Mouse (Mus musculus) heart, embryonic 13.5 days (tissue): Measurements from ENCODE around the gene Ryr2. TPM values are rescaled to one million over a fixed set of nuclear protein-coding genes. Genes with fewer than 3 reads are reported as not detected.

Experiments
- ATAC-seq: fragments of 200-750 bp; cut with Nextera tagmentation; 2 replicates; pipeline ENCODE4 v1.8.0; 2017; ENCODE audit warnings: moderate TSS enrichment; ENCODE audit not compliant: insufficient number of reproducible peaks, low FRiP score, low TSS enrichment; ENCODE audit errors: extremely low read depth
- H3K27ac ChIP-seq: fragments of 300-500 bp; sonication (generic); replicated peaks from 2 replicates; pipeline ENCODE4 v1.5.1; 2015; ENCODE audit warnings: moderate library complexity, mild to moderate bottlenecking, inconsistent platforms
- H3K27me3 ChIP-seq: fragments of 300-500 bp; sonication (generic); replicated peaks from 2 replicates; pipeline ENCODE4 v1.6.1; 2015; ENCODE audit warnings: mild to moderate bottlenecking, inconsistent platforms
- H3K36me3 ChIP-seq: fragments of 300-500 bp; sonication (generic); 2 replicates; pipeline ENCODE4 v1.6.1; 2015; ENCODE audit warnings: mild to moderate bottlenecking, inconsistent platforms
- H3K4me1 ChIP-seq: fragments of 300-500 bp; sonication (generic); 2 replicates; pipeline ENCODE4 v1.6.1; 2015; ENCODE audit warnings: inconsistent platforms
- H3K4me2 ChIP-seq: fragments of 300-500 bp; sonication (generic); 2 replicates; pipeline ENCODE4 v1.6.1; 2015; ENCODE audit warnings: inconsistent platforms, mild to moderate bottlenecking, moderate library complexity
- H3K4me3 ChIP-seq: fragments of 300-500 bp; sonication (generic); 2 replicates; pipeline ENCODE4 v1.5.1; 2015; ENCODE audit warnings: moderate library complexity, mild to moderate bottlenecking, inconsistent platforms
- H3K9ac ChIP-seq: fragments of 300-500 bp; sonication (generic); 2 replicates; pipeline ENCODE4 v1.6.1; 2015; ENCODE audit warnings: inconsistent platforms, mild to moderate bottlenecking, moderate library complexity
- H3K9me3 ChIP-seq: fragments of 300-500 bp; sonication (generic); 2 replicates; pipeline ENCODE4 v1.6.1; 2016; ENCODE audit warnings: inconsistent platforms
- WGBS: fragments of 180-500 bp; shearing (Covaris S2); methylation state at CpG from one replicate; pipeline ENCODE4 v1.1.7; 2015; ENCODE audit warnings: mixed read lengths; 5-methylcytosine and 5-hydroxymethylcytosine counted together
- polyA plus RNA-seq: library from polyadenylated mRNA; unstranded; fragments of >200 nt; fragmentation: Nextera tagmentation; extraction: Ambion mirVana; gene quantifications from 2 replicates; pipeline ENCODE4 v1.2.1, GENCODE M21; 2015

The Ryr2 gene
- polyA plus RNA-seq, 1 experiment from 2014 or later = 20.9 TPM

DNA sequence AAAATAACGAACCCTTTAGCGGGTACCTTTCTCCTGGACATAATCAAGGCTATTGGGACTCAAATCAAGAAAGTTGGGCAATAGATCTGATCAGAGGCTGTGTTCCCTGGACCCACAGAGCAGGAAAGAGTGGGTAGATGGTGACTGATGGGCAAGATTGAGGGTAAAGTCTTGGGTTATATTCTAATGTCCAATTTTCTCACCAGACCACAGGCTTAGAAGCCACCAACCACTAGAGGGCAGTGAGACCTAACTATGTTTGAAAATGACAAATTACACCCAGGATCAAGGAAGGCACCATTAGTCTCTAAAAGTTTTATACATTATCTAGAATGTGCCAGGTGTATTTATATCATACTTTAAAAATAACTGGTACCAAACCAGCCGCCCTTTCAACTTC lies 343.6 kb downstream of the Ryr2 start:
- Histone ChIP-seq H3K9ac (no peak overlapping the region), H3K36me3 (peaks cover 31% of the 10 kb centered on the region), H3K9me3 (no peaks in the 10 kb centered on the region), H3K27me3 (no peaks in the 10 kb centered on the region), H3K4me1 (peaks cover 13% of the 10 kb centered on the region; the same call in 1 of the 2 replicates), H3K4me2 (no peak overlapping the region), H3K27ac (no peak overlapping the region), H3K4me3 (no peak overlapping the region)
- WGBS = 76% methylated on average over 3 of the region's 3 CpGs
- ATAC-seq = no peak

DNA sequence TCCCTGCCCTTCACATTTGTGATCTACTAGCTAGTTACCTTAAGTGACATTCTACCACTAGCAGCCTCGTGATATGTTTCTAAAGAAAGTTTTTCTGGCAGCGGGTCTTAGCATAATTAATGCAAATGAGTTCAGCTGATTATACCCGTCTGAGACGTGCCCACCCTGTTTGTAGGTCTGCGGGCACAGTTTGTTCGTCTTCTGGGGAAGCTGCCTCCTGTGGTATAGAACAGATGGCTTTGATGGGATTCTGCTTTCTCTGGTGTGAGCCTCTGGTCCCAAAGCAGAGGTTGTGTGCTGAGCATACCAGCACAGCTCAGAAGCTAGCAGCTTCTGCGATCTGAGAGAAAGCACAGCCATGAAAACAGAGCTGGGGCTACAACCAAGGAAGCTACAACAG lies 348.9 kb downstream of the Ryr2 start:
- Histone ChIP-seq H3K9ac (no peak overlapping the region), H3K27me3 (no peaks in the 10 kb centered on the region), H3K4me2 (no peak overlapping the region), H3K4me3 (no peak overlapping the region), H3K27ac (no peak overlapping the region), H3K9me3 (no peaks in the 10 kb centered on the region), H3K36me3 (peaks cover 22% of the 10 kb centered on the region), H3K4me1 (peaks cover 18% of the 10 kb centered on the region)
- no peak for ATAC-seq
- 68% methylated on average over 7 of the region's 7 CpGs for WGBS

DNA sequence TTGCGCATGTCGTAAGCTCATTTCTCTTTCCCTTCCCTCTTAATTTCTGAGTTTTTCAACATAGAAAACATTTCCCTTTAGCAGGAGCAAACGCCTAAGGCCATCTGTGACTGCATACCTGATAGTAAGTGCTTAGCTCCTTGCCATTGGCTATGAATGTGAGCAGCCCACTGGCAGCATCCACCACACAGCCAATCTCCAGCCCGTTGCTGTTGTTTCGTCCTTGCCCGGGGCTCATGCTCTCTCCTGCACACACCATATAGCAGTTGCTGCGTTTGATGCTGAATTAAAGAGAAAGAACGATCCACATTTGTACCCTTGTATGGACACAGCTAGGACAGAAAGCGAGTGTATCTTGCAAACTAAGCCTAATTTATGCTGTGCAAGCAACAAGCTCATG lies 361.3 kb downstream of the Ryr2 start:
- H3K27me3 ChIP-seq = no peaks in the 10 kb centered on the region
- H3K27ac ChIP-seq = no peak overlapping the region
- no peak overlapping the region for H3K4me2 ChIP-seq
- no peaks in the 10 kb centered on the region for H3K9me3 ChIP-seq
- no peaks in the 10 kb centered on the region for H3K4me1 ChIP-seq
- H3K36me3 ChIP-seq = peaks cover 83% of the 10 kb centered on the region
- ATAC-seq = no peak
- H3K4me3 ChIP-seq = no peak overlapping the region
- no peak overlapping the region for H3K9ac ChIP-seq
- WGBS = 84% methylated on average over 9 of the region's 9 CpGs

DNA sequence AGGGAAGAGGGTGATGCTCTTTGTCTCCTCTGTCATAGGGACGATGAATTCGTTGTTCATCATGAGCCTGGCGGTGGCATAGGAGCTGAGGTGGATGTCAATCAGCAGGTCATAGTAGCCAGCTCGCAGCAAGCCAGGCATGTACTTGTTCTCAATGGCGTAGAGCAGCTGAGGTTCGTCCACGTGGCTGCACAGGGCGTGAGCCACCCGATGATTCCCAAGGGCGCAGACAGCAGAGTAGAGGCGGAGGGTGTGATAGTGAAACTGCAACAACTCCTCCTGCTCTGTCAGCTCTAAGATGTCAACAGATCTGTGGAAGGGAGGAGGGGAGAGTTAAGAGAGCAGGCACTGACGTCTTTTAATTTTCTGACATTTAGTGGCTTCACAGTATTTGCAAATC lies 368.5 kb downstream of the Ryr2 start:
- 59% methylated on average over 12 of the region's 12 CpGs for WGBS
- peaks cover 89% of the 10 kb centered on the region for H3K36me3 ChIP-seq
- no peak for ATAC-seq

DNA sequence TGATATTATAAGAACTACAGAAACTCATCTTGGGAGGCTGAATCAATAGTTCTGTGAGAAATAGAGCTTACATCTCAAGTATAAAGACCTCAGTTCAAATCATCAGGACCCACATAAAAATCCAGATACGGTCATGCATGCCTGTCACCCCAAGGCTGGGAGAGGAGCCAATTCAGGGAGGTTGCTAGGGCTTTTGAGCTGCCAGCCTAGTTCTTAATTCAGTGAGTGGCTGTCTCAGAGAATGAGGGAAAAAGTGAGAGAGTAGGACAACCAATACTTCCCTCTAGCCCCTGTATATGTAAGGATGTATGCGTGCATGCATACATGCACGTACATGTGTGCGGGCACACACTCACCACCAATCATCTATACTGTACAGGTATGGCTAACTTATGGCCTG lies 390.5 kb downstream of the Ryr2 start:
- no peaks in the 10 kb centered on the region for H3K27me3 ChIP-seq
- no peaks in the 10 kb centered on the region for H3K4me1 ChIP-seq
- H3K36me3 ChIP-seq = peaks cover 90% of the 10 kb centered on the region
- no peak overlapping the region for H3K9ac ChIP-seq
- no peak overlapping the region for H3K27ac ChIP-seq
- H3K4me3 ChIP-seq = no peak overlapping the region
- WGBS = 93% methylated on average over 4 of the region's 4 CpGs
- no peak for ATAC-seq
- H3K4me2 ChIP-seq = no peak overlapping the region
- no peaks in the 10 kb centered on the region for H3K9me3 ChIP-seq

More for the DNA sequence above, 368.5 kb downstream of the Ryr2 start:
- Histone ChIP-seq H3K4me1 (no peaks in the 10 kb centered on the region), H3K9ac (no peak overlapping the region), H3K4me3 (no peak overlapping the region), H3K4me2 (no peak overlapping the region), H3K27ac (no peak overlapping the region), H3K9me3 (no peaks in the 10 kb centered on the region), H3K27me3 (no peaks in the 10 kb centered on the region)

DNA sequence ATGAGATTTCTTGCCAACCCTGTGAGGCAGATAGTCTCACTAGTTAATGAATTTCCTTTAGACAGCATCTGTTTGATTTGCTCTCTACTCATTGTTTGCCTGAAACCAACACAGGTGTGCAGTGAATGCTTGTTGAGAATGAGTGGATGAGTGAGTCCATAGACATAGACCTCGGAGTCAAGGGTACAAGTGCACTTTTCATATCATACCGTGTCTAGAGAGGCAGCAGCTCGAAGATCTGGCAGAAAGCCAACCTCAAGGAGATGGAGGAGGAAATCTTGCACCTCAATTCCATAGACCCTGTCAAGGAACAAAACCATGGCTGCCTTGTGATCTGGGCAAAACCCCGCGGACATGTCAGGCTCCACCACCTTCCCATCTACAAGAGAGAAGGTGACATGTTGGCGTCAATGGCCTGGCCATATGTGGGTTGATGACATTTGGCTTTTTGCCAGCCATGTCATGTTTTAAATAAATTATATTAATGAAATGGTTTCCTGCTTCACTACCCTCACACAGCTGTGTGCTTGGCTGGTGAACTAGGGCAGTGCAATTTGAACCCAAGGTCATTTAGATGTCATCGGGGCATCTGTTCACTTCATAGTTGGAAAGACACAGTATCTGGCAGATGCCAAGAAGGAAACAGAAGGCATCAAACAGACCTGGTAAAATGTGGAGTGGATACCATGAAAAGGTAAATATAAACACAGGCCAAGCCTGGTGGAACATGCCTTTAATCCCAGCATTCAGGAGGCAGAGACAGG lies 396.9 kb downstream of the Ryr2 start:
- peak; percentile 10; the same call in 1 of the 2 replicates for ATAC-seq
- Histone ChIP-seq H3K4me2 (no peak overlapping the region), H3K36me3 (peaks cover 87% of the 10 kb centered on the region)

DNA sequence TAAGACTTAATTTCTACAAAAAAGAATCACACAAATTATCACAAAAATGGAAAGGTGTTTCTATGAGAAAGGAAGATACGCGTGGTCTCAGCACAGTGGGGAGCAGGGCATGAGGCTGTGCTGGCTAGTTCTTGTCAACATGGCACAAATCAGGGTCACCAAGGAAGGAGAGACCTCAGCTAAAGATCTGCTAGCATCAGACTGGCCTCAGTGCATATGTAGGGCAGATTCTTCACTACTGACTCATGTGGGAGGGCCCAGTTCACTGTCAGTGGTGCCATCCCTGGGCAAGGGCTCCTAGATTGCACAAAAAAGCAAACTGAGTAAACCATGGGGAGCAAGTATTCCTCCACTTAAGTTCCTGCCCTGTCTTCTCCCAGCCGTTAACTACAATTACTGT lies 405.0 kb downstream of the Ryr2 start:
- H3K9ac ChIP-seq = no peak overlapping the region
- no peaks in the 10 kb centered on the region for H3K9me3 ChIP-seq
- WGBS = 80% methylated on average over 3 of the region's 3 CpGs
- H3K4me2 ChIP-seq = no peak overlapping the region
- ATAC-seq = no peak
- H3K4me1 ChIP-seq = no peaks in the 10 kb centered on the region
- no peaks in the 10 kb centered on the region for H3K27me3 ChIP-seq
- peaks cover 82% of the 10 kb centered on the region for H3K36me3 ChIP-seq
- no peak overlapping the region for H3K4me3 ChIP-seq
- H3K27ac ChIP-seq = no peak overlapping the region

More for the DNA sequence above, 396.9 kb downstream of the Ryr2 start:
- Histone ChIP-seq H3K4me3 (no peak overlapping the region), H3K27me3 (no peaks in the 10 kb centered on the region), H3K9ac (no peak overlapping the region), H3K4me1 (no peaks in the 10 kb centered on the region), H3K27ac (no peak overlapping the region), H3K9me3 (no peaks in the 10 kb centered on the region)
- 70% methylated on average over 7 of the region's 7 CpGs for WGBS

DNA sequence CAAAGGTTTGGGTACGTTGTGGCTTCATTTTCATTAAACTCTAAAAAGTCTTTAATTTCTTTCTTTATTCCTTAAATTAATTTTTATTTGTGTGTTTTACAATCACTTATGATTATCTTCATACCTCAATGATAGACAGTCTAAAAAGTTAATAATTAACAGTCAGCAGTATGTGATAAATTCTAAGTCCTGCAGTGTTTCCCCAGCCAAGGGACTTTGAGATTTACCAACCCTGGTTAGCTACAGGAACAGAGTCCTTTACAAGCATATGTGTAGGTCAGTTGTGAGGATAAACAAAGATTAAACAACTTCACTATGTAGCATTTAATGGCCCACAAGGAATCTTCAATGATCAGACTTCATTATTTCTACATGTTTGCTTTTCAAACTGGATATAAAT lies 410.2 kb downstream of the Ryr2 start:
- no peak for ATAC-seq
- peaks cover 56% of the 10 kb centered on the region for H3K36me3 ChIP-seq
- H3K4me2 ChIP-seq = no peak overlapping the region
- no peaks in the 10 kb centered on the region for H3K9me3 ChIP-seq
- H3K27ac ChIP-seq = no peak overlapping the region
- WGBS = 79% methylated on average over 1 of the region's 1 CpGs
- H3K4me3 ChIP-seq = no peak overlapping the region
- no peaks in the 10 kb centered on the region for H3K27me3 ChIP-seq
- no peak overlapping the region for H3K9ac ChIP-seq
- no peaks in the 10 kb centered on the region for H3K4me1 ChIP-seq

DNA sequence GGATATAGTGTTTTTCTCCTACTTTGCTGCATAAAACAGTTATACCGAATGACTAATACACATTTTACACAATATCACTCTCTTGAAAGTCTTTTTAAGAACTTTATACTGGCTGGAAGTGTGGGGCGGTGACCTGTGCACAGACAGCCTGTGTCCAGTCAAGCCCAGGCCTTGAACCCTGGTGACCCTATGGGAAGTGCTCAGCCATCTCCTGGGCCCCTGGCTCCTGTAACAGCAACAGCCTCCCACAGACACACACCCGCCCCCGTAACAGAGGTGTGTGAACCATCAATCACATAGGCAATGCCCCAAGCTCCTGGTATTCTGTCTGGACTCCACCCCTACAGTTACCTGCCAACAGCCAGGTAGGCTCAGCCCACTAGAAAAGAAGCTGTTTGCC lies 424.9 kb downstream of the Ryr2 start:
- Histone ChIP-seq H3K27ac (no peak overlapping the region), H3K9me3 (no peaks in the 10 kb centered on the region), H3K27me3 (no peaks in the 10 kb centered on the region), H3K4me1 (no peaks in the 10 kb centered on the region), H3K36me3 (peaks cover 65% of the 10 kb centered on the region), H3K4me2 (no peak overlapping the region), H3K4me3 (no peak overlapping the region), H3K9ac (no peak overlapping the region)
- no peak for ATAC-seq
- WGBS = 83% methylated on average over 4 of the region's 4 CpGs

DNA sequence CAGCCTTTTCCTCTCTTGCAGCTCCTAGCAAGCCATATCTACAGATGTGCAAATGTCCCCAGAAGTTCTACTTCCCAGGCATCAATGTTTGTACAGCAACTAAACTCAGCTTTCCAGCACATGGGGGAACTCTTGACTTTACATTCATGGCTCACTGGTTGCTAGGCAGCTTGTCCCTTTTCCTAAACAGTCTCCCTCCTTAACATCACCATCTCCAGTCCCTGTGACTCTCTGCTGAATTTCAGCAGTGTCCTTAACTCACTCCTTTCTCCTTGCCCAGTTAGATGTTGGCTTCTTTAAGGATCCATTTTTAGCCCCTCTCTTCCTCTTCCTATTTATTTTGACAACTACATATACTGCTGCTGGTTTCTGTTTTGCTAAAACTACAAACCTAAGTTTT lies 443.9 kb downstream of the Ryr2 start:
- no peaks in the 10 kb centered on the region for H3K27me3 ChIP-seq
- H3K4me1 ChIP-seq = no peaks in the 10 kb centered on the region
- H3K36me3 ChIP-seq = peaks cover 49% of the 10 kb centered on the region
- no peak overlapping the region for H3K4me2 ChIP-seq
- no peak overlapping the region for H3K4me3 ChIP-seq
- H3K9ac ChIP-seq = no peak overlapping the region
- no peak overlapping the region for H3K27ac ChIP-seq
- H3K9me3 ChIP-seq = no peaks in the 10 kb centered on the region
- no peak for ATAC-seq

DNA sequence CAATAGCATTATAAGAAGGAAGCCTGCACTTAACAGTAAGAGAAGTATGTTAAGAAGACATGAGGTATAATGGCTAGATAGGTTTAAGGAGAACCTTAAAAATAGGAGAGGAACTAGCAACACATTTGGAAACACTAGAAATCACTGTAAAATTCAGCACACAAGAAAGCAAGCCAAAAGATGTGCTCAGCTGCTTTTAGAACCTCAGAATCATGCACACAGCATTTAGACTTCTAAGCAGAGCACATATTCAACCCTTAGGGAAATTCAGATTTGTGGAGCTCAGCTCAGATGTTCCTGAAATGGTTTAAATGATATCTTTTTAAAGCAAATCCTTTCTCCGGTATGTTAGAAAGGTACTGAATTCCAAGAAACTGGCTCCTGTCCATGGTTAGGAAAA lies 461.9 kb downstream of the Ryr2 start:
- no peak overlapping the region for H3K27ac ChIP-seq
- no peaks in the 10 kb centered on the region for H3K4me1 ChIP-seq
- H3K4me3 ChIP-seq = no peak overlapping the region
- H3K9ac ChIP-seq = no peak overlapping the region
- ATAC-seq = no peak
- H3K9me3 ChIP-seq = no peaks in the 10 kb centered on the region
- no peak overlapping the region for H3K4me2 ChIP-seq
- WGBS = 73% methylated on average over 1 of the region's 1 CpGs
- H3K36me3 ChIP-seq = peaks cover 28% of the 10 kb centered on the region
- no peaks in the 10 kb centered on the region for H3K27me3 ChIP-seq

DNA sequence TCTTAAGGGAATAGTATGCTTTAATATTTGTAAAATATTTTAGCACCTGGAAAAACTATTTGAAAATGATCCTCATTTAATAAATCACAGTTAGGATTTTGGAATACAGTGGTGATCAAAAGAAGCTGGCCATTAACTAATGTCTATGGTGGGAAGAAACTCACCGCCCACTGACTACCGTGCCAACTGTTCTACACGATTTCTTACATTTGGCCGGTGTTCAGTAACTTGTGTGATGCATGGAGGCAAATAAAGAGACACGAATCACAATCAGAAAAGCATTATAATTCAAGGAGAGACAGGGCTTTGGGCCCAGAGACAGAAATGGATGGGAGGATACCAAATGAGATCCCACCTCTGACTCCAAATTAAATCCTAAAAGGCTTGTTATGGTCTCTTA lies 470.4 kb downstream of the Ryr2 start:
- no peak overlapping the region for H3K4me3 ChIP-seq
- H3K9me3 ChIP-seq = no peaks in the 10 kb centered on the region
- no peak for ATAC-seq
- H3K4me2 ChIP-seq = no peak overlapping the region
- peaks cover 63% of the 10 kb centered on the region for H3K36me3 ChIP-seq
- H3K27ac ChIP-seq = no peak overlapping the region
- no peaks in the 10 kb centered on the region for H3K4me1 ChIP-seq
- no peaks in the 10 kb centered on the region for H3K27me3 ChIP-seq
- no peak overlapping the region for H3K9ac ChIP-seq
- 86% methylated on average over 5 of the region's 5 CpGs for WGBS
